Mouse (Mus musculus) embryo, embryonic 11 days (tissue): ENCODE results near the gene 1700008O03Rik.

ENCODE experiments used
- DNase-seq: peaks from one replicate; pipeline ENCODE4 v3.0.0-alpha.2; 2015

Gene 1700008O03Rik

GRCm38 (mm10) chr7:44375207-44375606, 10.4 kb downstream of the 1700008O03Rik start:
- peak; percentile 35 for DNase-seq

GRCm38 (mm10) chr7:44374756-44375155, 10.9 kb downstream of the 1700008O03Rik start:
- peak; percentile 73 for DNase-seq

GRCm38 (mm10) chr7:44373889-44374652, 11.5 kb downstream of the 1700008O03Rik start:
- DNase-seq, result peak; percentile 92

GRCm38 (mm10) chr7:44373460-44373859, 12.2 kb downstream of the 1700008O03Rik start:
- DNase-seq, result no peak

- DNase-seq, result no peak
Measured at GRCm38 (mm10) chr7:44372678-44373077, 12.9 kb downstream of the 1700008O03Rik start.

GRCm38 (mm10) chr7:44360792-44361301, 24.8 kb downstream of the 1700008O03Rik start:
- DNase-seq, result no peak

GRCm38 (mm10) chr7:44359908-44360672, 25.5 kb downstream of the 1700008O03Rik start:
- DNase-seq, result peak; percentile 95

- peak; percentile 64 for DNase-seq
Measured at GRCm38 (mm10) chr7:44358886-44359654, 26.6 kb downstream of the 1700008O03Rik start.

GRCm38 (mm10) chr7:44358012-44358411, 27.6 kb downstream of the 1700008O03Rik start:
- DNase-seq, result no peak

GRCm38 (mm10) chr7:44357531-44357930, 28.1 kb downstream of the 1700008O03Rik start:
- DNase-seq, result peak; percentile 37

- peak; percentile 53 for DNase-seq
Measured at GRCm38 (mm10) chr7:44356590-44357481, 28.8 kb downstream of the 1700008O03Rik start.

GRCm38 (mm10) chr7:44355411-44355810, 30.2 kb downstream of the 1700008O03Rik start:
- DNase-seq, result no peak

GRCm38 (mm10) chr7:44353601-44354340, 31.8 kb downstream of the 1700008O03Rik start:
- peak; percentile 47 for DNase-seq

GRCm38 (mm10) chr7:44352750-44353600, 32.6 kb downstream of the 1700008O03Rik start:
- DNase-seq, result peak; percentile 22

GRCm38 (mm10) chr7:44351881-44352749, 33.5 kb downstream of the 1700008O03Rik start:
- DNase-seq, result no peak

- DNase-seq, result peak; percentile 88
Measured at GRCm38 (mm10) chr7:44350957-44351711, 34.5 kb downstream of the 1700008O03Rik start.

- no peak for DNase-seq
Measured at GRCm38 (mm10) chr7:44349043-44349442, 36.6 kb downstream of the 1700008O03Rik start.

GRCm38 (mm10) chr7:44344622-44345021, 41.0 kb downstream of the 1700008O03Rik start:
- DNase-seq, result no peak
